Mouse (Mus musculus): ENCODE data around the gene Tgtp2. TPM values are rescaled to one million over a fixed set of nuclear protein-coding genes. Genes with fewer than 3 reads are reported as not detected.

The Tgtp2 gene
- 2.5 and 3.0 TPM in 2 replicates for polyA plus RNA-seq (2015; fragmentation: Nextera tagmentation; extraction: Ambion mirVana)

GRCm38 (mm10) chr11:49063713-49064469, at the start of gene Tgtp2:
Gene Tgtp2 (minus strand): TSS chr11:49064206.

GRCm38 (mm10) chr11:49076001-49076757, 12.2 kb upstream of the Tgtp2 start, which contains the start of gene Ifi47:
Gene Ifi47 (plus strand): TSS chr11:49076587.

DNA sequence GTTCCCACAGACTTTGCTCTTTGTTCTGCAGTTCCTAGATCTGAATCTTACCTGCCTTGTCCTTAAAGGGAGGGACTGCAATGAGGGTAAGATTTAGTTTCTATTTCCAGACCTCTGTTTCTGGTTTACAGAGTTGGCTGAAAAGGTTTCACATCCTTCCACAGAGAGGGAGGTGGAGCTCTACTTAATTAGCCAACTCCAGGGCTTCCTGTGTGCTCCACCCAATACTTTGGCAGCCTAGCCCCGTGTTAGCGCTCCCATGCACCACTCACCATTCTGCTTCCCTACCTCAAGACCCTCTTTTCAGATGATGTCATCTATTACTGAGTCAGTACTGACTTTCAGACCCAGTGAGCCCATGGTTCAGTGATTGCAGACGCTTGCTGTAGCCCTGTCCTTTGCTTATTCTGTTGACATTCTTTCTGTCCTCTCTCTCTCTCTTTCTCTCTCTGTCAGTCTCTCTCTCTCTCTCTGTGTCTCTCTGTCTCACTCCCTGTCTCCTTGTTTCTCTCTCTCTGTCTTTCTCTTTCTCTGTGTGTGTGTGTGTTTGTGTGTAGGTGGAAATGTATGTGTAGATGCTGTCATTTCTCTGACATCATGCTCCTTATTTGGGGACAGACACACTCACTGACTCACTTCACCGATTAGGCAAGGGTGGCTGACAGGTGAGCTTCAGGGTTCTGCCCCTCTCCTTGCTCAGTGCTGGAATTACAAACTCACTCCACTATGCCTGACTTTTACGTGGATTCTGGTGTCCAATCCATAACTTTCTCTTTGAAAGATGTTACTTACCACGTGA, 12.7 kb downstream of the Tgtp2 start, which contains the start of gene 9930111J21Rik2:
TSS of gene 9930111J21Rik2 (minus strand) at position 150 of the 799 bp plus-strand sequence.

Other genes starting within 250 kb of the Tgtp2 start
- gene Trim41, start 246.9 kb downstream of the Tgtp2 start, polyA plus RNA-seq (2015; fragmentation: Nextera tagmentation; extraction: Ambion mirVana) = 2.8 and 4.1 TPM in 2 replicates
- gene Trim7, start 238.1 kb downstream of the Tgtp2 start, polyA plus RNA-seq (2015; fragmentation: Nextera tagmentation; extraction: Ambion mirVana) = 2.1 and 3.4 TPM in 2 replicates
- gene Gm12184, start 237.6 kb downstream of the Tgtp2 start, polyA plus RNA-seq (2015; fragmentation: Nextera tagmentation; extraction: Ambion mirVana) = 7.5 and 15.4 TPM in 2 replicates
- gene Irgm1, start 192.5 kb downstream of the Tgtp2 start, polyA plus RNA-seq (2015; fragmentation: Nextera tagmentation; extraction: Ambion mirVana) = 22.4 and 29.2 TPM in 2 replicates
- 0.43 and 0.76 TPM in 2 replicates for gene Gm5431, start 162.0 kb downstream of the Tgtp2 start, polyA plus RNA-seq (2015; fragmentation: Nextera tagmentation; extraction: Ambion mirVana)
- gene Psme2b, start 118.0 kb downstream of the Tgtp2 start, polyA plus RNA-seq (2015; fragmentation: Nextera tagmentation; extraction: Ambion mirVana) = 8.9 and 10.8 TPM in 2 replicates
- gene Olfr56, start 85.3 kb downstream of the Tgtp2 start, polyA plus RNA-seq (2015; fragmentation: Nextera tagmentation; extraction: Ambion mirVana) = 0.04 and 0.17 TPM in 2 replicates
- 0.50 and 0.68 TPM in 2 replicates for gene 9930111J21Rik1, start 84.8 kb downstream of the Tgtp2 start, polyA plus RNA-seq (2015; fragmentation: Nextera tagmentation; extraction: Ambion mirVana)
- gene Gm12185, start 72.0 kb downstream of the Tgtp2 start, polyA plus RNA-seq (2015; fragmentation: Nextera tagmentation; extraction: Ambion mirVana) = 0.03 TPM in 1 of 2 replicates, not detected in the other
- gene Tgtp1, start 70.0 kb downstream of the Tgtp2 start, polyA plus RNA-seq (2015; fragmentation: Nextera tagmentation; extraction: Ambion mirVana) = 4.0 and 5.6 TPM in 2 replicates
- gene 9930111J21Rik2, start 13.0 kb downstream of the Tgtp2 start, polyA plus RNA-seq (2015; fragmentation: Nextera tagmentation; extraction: Ambion mirVana) = 0.85 and 1.5 TPM in 2 replicates
- gene Ifi47, start 12.4 kb upstream of the Tgtp2 start, polyA plus RNA-seq (2015; fragmentation: Nextera tagmentation; extraction: Ambion mirVana) = 8.3 and 10.9 TPM in 2 replicates
- gene Olfr1396, start 50.7 kb upstream of the Tgtp2 start, polyA plus RNA-seq (2015; fragmentation: Nextera tagmentation; extraction: Ambion mirVana) = 0.08 TPM in 1 of 2 replicates, not detected in the other
- gene Olfr1395, start 78.1 kb upstream of the Tgtp2 start, polyA plus RNA-seq (2015; fragmentation: Nextera tagmentation; extraction: Ambion mirVana) = not detected in 2 replicates
- gene Olfr1394, start 90.2 kb upstream of the Tgtp2 start, polyA plus RNA-seq (2015; fragmentation: Nextera tagmentation; extraction: Ambion mirVana) = not detected in 2 replicates
- 1.8 and 5.9 TPM in 2 replicates for gene Btnl9, start 123.0 kb upstream of the Tgtp2 start, polyA plus RNA-seq (2015; fragmentation: Nextera tagmentation; extraction: Ambion mirVana)
- 13.7 and 19.6 TPM in 2 replicates for gene Zfp62, start 139.1 kb upstream of the Tgtp2 start, polyA plus RNA-seq (2015; fragmentation: Nextera tagmentation; extraction: Ambion mirVana)
- 46.9 and 73.3 TPM in 2 replicates for gene Mgat1, start 180.0 kb upstream of the Tgtp2 start, polyA plus RNA-seq (2015; fragmentation: Nextera tagmentation; extraction: Ambion mirVana)
- gene Olfr1393, start 214.1 kb upstream of the Tgtp2 start, polyA plus RNA-seq (2015; fragmentation: Nextera tagmentation; extraction: Ambion mirVana) = 0.13 TPM in 1 of 2 replicates, not detected in the other
- 0.04 TPM in 1 of 2 replicates, not detected in the other for gene Olfr1392, start 221.1 kb upstream of the Tgtp2 start, polyA plus RNA-seq (2015; fragmentation: Nextera tagmentation; extraction: Ambion mirVana)
- gene Olfr10, start 240.5 kb upstream of the Tgtp2 start, polyA plus RNA-seq (2015; fragmentation: Nextera tagmentation; extraction: Ambion mirVana) = not detected in 2 replicates